In the genomic region with DNA sequence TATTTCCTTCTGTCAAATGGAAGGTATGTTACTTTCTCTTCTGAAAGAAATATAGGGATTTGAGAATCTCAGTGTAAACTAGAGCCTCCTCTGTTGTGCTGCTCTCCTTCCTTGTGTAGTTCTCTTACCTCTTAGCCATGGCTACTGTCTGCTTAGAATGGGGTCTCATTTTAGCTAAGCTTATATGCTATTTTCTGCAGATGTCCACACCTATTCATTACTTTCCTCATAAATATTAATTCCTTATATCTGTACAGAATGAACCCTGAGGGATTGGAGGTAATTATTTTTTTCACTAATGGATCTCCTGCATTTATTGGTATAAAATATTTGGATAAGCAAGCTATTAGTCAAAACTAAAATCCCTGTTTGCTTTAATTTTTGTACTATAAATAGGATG, we compare ENCODE assay signal across 24 mouse cellular contexts.
DNase-seq lines count a peak whose midpoint lies in the region; ATAC-seq and TF ChIP-seq lines count a peak whose summit lies in the region.
"Had no signal": no experiment of that assay in that cellular context is flagged by ENCODE, and none has a peak within 500 bp of the region (broad histone marks: within the 10 kb centered on the region; RNA-seq: fewer than 3 reads in every experiment).

No protein-coding gene starts in this region.

- DNase-seq in hindbrain, embryonic 11.5 days (ENCODE audit: low spot score), result no peak
- no peak for DNase-seq in hindbrain, embryonic 14.5 days (ENCODE audit: low spot score)
- DNase-seq in midbrain, embryonic 11.5 days (ENCODE audit: low spot score, missing footprints), result no peak
- no peak for DNase-seq in midbrain, postnatal 0 days (ENCODE audit: low spot score)
- no peak for DNase-seq in neural tube, embryonic 11.5 days (ENCODE audit: low spot score)
- DNase-seq in neural tube, embryonic 10.5 days (ENCODE audit: extremely low spot score, low spot score), result no peak
- DNase-seq: adrenal gland, adult 8-10 months; adrenal gland, postnatal 25 days; cerebellum, adult 18-20 months; cerebellum, adult 9-10 months; cerebellum, postnatal 14 days; gastrocnemius, postnatal 10 days; gastrocnemius, postnatal 36 days; heart, adult 2 months; heart, postnatal 14 days; heart, postnatal 4 days had no signal

- H3K4me3 ChIP-seq in hindbrain, embryonic 11.5 days (ENCODE audit: low read depth, low read length), result no peak overlapping the region
- H3K4me3 ChIP-seq in hindbrain, embryonic 14.5 days (replicated peaks; ENCODE audit: low read length), result no peak overlapping the region
- H3K4me3 ChIP-seq in midbrain, embryonic 11.5 days (ENCODE audit: low read depth, low read length), result no peak overlapping the region
- no peak overlapping the region for H3K4me3 ChIP-seq in midbrain, postnatal 0 days (ENCODE audit: low read depth, low read length)
- H3K4me3 ChIP-seq in neural tube, embryonic 11.5 days (ENCODE audit: low read depth, low read length), result no peak overlapping the region
- H3K4me3 ChIP-seq: forebrain, embryonic 10.5 days; forebrain, embryonic 13.5 days; heart, adult 2 months; heart, embryonic 10.5 days; heart, embryonic 13.5 days had no signal

- H3K9me3 ChIP-seq in hindbrain, embryonic 11.5 days (ENCODE audit: control insufficient read depth, low read length), result no peaks in the 10 kb centered on the region
- H3K9me3 ChIP-seq in hindbrain, embryonic 14.5 days (ENCODE audit: control insufficient read depth, low read length), result no peaks in the 10 kb centered on the region
- no peaks in the 10 kb centered on the region for H3K9me3 ChIP-seq in midbrain, embryonic 11.5 days (ENCODE audit: control insufficient read depth, low read length)
- H3K9me3 ChIP-seq in midbrain, postnatal 0 days (ENCODE audit: low read length), result no peaks in the 10 kb centered on the region
- no peaks in the 10 kb centered on the region for H3K9me3 ChIP-seq in neural tube, embryonic 11.5 days (ENCODE audit: control insufficient read depth, low read length)
- H3K9me3 ChIP-seq: forebrain, embryonic 10.5 days; forebrain, embryonic 13.5 days; heart, embryonic 10.5 days; heart, embryonic 13.5 days had no signal

- TF ChIP-seq CTCF in midbrain, postnatal 0 days (IDR thresholded peaks at IDR 0.05), result no peak

- H3K27ac ChIP-seq in hindbrain, embryonic 11.5 days (ENCODE audit: low read depth, low read length), result no peak overlapping the region
- no peak overlapping the region for H3K27ac ChIP-seq in hindbrain, embryonic 14.5 days
- H3K27ac ChIP-seq in midbrain, embryonic 11.5 days (ENCODE audit: low read depth, low read length), result no peak overlapping the region
- no peak overlapping the region for H3K27ac ChIP-seq in midbrain, postnatal 0 days (ENCODE audit: low read depth, low read length)
- H3K27ac ChIP-seq in neural tube, embryonic 11.5 days (ENCODE audit: low read depth, low read length), result no peak overlapping the region
- H3K27ac ChIP-seq: forebrain, embryonic 10.5 days; forebrain, embryonic 13.5 days; heart, adult 2 months; heart, embryonic 10.5 days; heart, embryonic 13.5 days had no signal

- H3K4me1 ChIP-seq in hindbrain, embryonic 11.5 days (replicated peaks; ENCODE audit: control insufficient read depth, insufficient read depth, low read length), result no peaks in the 10 kb centered on the region
- H3K4me1 ChIP-seq in hindbrain, embryonic 14.5 days (replicated peaks; ENCODE audit: control insufficient read depth, insufficient read depth, low read length), result no peaks in the 10 kb centered on the region
- no peaks in the 10 kb centered on the region for H3K4me1 ChIP-seq in midbrain, embryonic 11.5 days (ENCODE audit: control insufficient read depth, insufficient read depth, low read length)
- H3K4me1 ChIP-seq in midbrain, postnatal 0 days (ENCODE audit: insufficient read depth, low read length), result no peaks in the 10 kb centered on the region
- H3K4me1 ChIP-seq in neural tube, embryonic 11.5 days (ENCODE audit: control insufficient read depth, insufficient read depth, low read length), result no peaks in the 10 kb centered on the region
- H3K4me1 ChIP-seq: forebrain, embryonic 10.5 days; forebrain, embryonic 13.5 days; heart, embryonic 10.5 days; heart, embryonic 13.5 days had no signal

- ATAC-seq in hindbrain, embryonic 11.5 days (ENCODE audit: low FRiP score), result peak; percentile 71
- no peak for ATAC-seq in hindbrain, embryonic 14.5 days (ENCODE audit: low FRiP score)
- peak; percentile 50; the same call in 1 of the 2 replicates for ATAC-seq in midbrain, embryonic 11.5 days (ENCODE audit: low FRiP score)
- no peak for ATAC-seq in midbrain, postnatal 0 days (ENCODE audit: low FRiP score)
- peak; percentile 45; the same call in 1 of the 2 replicates for ATAC-seq in neural tube, embryonic 11.5 days (ENCODE audit: insufficient read depth, low FRiP score, low TSS enrichment)
- ATAC-seq: activated CD4-positive, CD25-positive, alpha-beta regulatory T cell, adult 4 months; forebrain, embryonic 13.5 days; forebrain, embryonic 16.5 days; hindbrain, embryonic 16.5 days; inflammation-experienced regulatory T-cells, adult 6 months had no signal

- no peaks in the 10 kb centered on the region for H3K36me3 ChIP-seq in hindbrain, embryonic 11.5 days (ENCODE audit: control insufficient read depth, insufficient read depth, low read length)
- no peaks in the 10 kb centered on the region for H3K36me3 ChIP-seq in hindbrain, embryonic 14.5 days (replicated peaks; ENCODE audit: control insufficient read depth, insufficient read depth)
- H3K36me3 ChIP-seq in midbrain, embryonic 11.5 days (ENCODE audit: control insufficient read depth, insufficient read depth, low read length), result no peaks in the 10 kb centered on the region
- no peaks in the 10 kb centered on the region for H3K36me3 ChIP-seq in midbrain, postnatal 0 days (ENCODE audit: insufficient read depth, low read length)
- H3K36me3 ChIP-seq in neural tube, embryonic 11.5 days (ENCODE audit: control insufficient read depth, insufficient read depth, low read length), result no peaks in the 10 kb centered on the region
- H3K36me3 ChIP-seq: forebrain, embryonic 10.5 days; heart, embryonic 10.5 days; heart, embryonic 13.5 days had no signal

- H3K27me3 ChIP-seq in hindbrain, embryonic 11.5 days (ENCODE audit: control insufficient read depth, insufficient read depth, low read length), result no peaks in the 10 kb centered on the region
- no peaks in the 10 kb centered on the region for H3K27me3 ChIP-seq in hindbrain, embryonic 14.5 days (ENCODE audit: control insufficient read depth, insufficient read depth, low read length)
- no peaks in the 10 kb centered on the region for H3K27me3 ChIP-seq in midbrain, embryonic 11.5 days (ENCODE audit: control insufficient read depth, insufficient read depth, low read length)
- H3K27me3 ChIP-seq in midbrain, postnatal 0 days (ENCODE audit: insufficient read depth, low read length), result no peaks in the 10 kb centered on the region
- no peaks in the 10 kb centered on the region for H3K27me3 ChIP-seq in neural tube, embryonic 11.5 days (ENCODE audit: control insufficient read depth, insufficient read depth, low read length)
- H3K27me3 ChIP-seq: forebrain, embryonic 13.5 days; heart, embryonic 13.5 days had no signal

- H3K4me2 ChIP-seq in hindbrain, embryonic 11.5 days (replicated peaks; ENCODE audit: low read depth, low read length), result no peak overlapping the region
- H3K4me2 ChIP-seq in hindbrain, embryonic 14.5 days (replicated peaks), result no peak overlapping the region
- H3K4me2 ChIP-seq in midbrain, embryonic 11.5 days, result no peak overlapping the region
- no peak overlapping the region for H3K4me2 ChIP-seq in midbrain, postnatal 0 days (ENCODE audit: low read depth, low read length, poor library complexity, severe bottlenecking)
- no peak overlapping the region for H3K4me2 ChIP-seq in neural tube, embryonic 11.5 days (ENCODE audit: low read depth)
- H3K4me2 ChIP-seq: forebrain, embryonic 13.5 days; heart, embryonic 13.5 days had no signal

- no peak overlapping the region for H3K9ac ChIP-seq in hindbrain, embryonic 11.5 days (ENCODE audit: low read depth, low read length)
- no peak overlapping the region for H3K9ac ChIP-seq in hindbrain, embryonic 14.5 days
- H3K9ac ChIP-seq in midbrain, embryonic 11.5 days (ENCODE audit: low read length), result no peak overlapping the region
- no peak overlapping the region for H3K9ac ChIP-seq in midbrain, postnatal 0 days (replicated peaks; ENCODE audit: low read length, poor library complexity, severe bottlenecking)
- H3K9ac ChIP-seq in neural tube, embryonic 11.5 days (ENCODE audit: low read length), result no peak overlapping the region
- H3K9ac ChIP-seq: forebrain, embryonic 13.5 days; heart, embryonic 13.5 days had no signal

Comparison
In these comparisons a context has a peak if more than half of its experiments do, and no peak if none do; other contexts are left out.
1. ATAC-seq: peak in hindbrain, embryonic 11.5 days (single experiment), midbrain, embryonic 11.5 days (single experiment) and neural tube, embryonic 11.5 days (single experiment); none in hindbrain, embryonic 14.5 days (single experiment) and midbrain, postnatal 0 days (single experiment).